In the genomic region with DNA sequence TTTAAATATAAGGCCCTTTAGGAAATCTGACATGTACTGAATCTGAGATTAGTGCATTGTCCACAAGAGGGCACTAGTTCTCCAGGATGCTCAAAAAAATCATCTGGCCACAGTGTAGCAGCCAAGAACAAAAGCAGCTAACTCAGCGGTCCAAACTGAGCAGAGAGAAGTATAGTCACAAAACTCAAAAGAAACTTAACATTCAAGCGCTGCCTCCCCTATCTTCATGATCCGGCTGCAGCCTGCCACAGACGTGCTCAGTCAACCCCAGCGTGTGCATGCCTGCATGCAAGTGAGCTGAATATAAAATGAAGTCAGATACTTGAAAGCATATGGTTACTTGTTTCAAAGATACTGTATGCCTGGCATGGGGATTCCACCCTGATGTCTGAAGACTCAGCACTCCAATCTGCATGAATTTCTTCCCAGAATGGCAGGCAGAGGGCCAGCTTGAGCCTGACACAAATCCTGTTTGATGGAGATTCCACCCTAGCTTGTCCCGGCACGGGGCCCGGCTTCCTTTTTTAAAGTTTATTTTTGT, we compare ENCODE assay signal across 8 mouse cellular contexts. TPM values are rescaled to one million over a fixed set of nuclear protein-coding genes. Genes with fewer than 3 reads are reported as not detected.
DNase-seq lines count a peak whose midpoint lies in the region; ATAC-seq and TF ChIP-seq lines count a peak whose summit lies in the region.

No protein-coding gene starts in this region.

- H3K27ac ChIP-seq in limb, embryonic 14.5 days (replicated peaks; ENCODE audit: low read depth, low read length) = no peak overlapping the region
- H3K27ac ChIP-seq in midbrain, embryonic 15.5 days = peak overlapping the region; percentile 41

- no peak for TF ChIP-seq POLR2A in limb, embryonic 14.5 days (IDR thresholded peaks at IDR 0.05; ENCODE audit: borderline replicate concordance, extremely low read depth, insufficient read depth, insufficient read length)

- 0 out of 2 replicates have a peak overlapping the region, but pooled peaks have one; percentile 6 for H3K4me2 ChIP-seq in limb, embryonic 14.5 days (replicated peaks; ENCODE audit: low read depth, low read length, severe bottlenecking)
- peak overlapping the region; percentile 45 for H3K4me2 ChIP-seq in midbrain, embryonic 15.5 days

- no peak overlapping the region for H3K4me3 ChIP-seq in limb, embryonic 14.5 days (replicated peaks; ENCODE audit: low read length)
- H3K4me3 ChIP-seq in midbrain, embryonic 15.5 days = peak overlapping the region; percentile 15; the same call in 1 of the 2 replicates

- no peak overlapping the region for H3K9ac ChIP-seq in limb, embryonic 14.5 days (ENCODE audit: low read depth, low read length, severe bottlenecking)
- H3K9ac ChIP-seq in midbrain, embryonic 15.5 days = no peak overlapping the region

- no peaks in the 10 kb centered on the region for H3K9me3 ChIP-seq in limb, embryonic 14.5 days (ENCODE audit: control insufficient read depth, low read length)
- H3K9me3 ChIP-seq in midbrain, embryonic 15.5 days = no peaks in the 10 kb centered on the region

- WGBS in limb, embryonic 14.5 days = 34% methylated on average over 8 of the region's 8 CpGs
- WGBS in midbrain, embryonic 15.5 days = 20% methylated on average over 8 of the region's 8 CpGs

- DNase-seq in CD4-positive helper T cell, adult 2 months (ENCODE audit: low read depth, low spot score) = peak; percentile 65
- DNase-seq in R1 (ENCODE audit: low read depth, low spot score) = peak; percentile 82
- DNase-seq in embryo, embryonic 11.5 days (ENCODE audit: low read depth, low spot score) = peak; percentile 75
- DNase-seq in heart, adult 9 months (ENCODE audit: low spot score in 2 of 2) = peak; percentile 43 to 76
- DNase-seq in kidney, adult 9 months = peak; percentile 82
- peak; percentile 93 for DNase-seq in limb, embryonic 14.5 days (ENCODE audit: low spot score)
- peak; percentile 54 for DNase-seq in thymus, postnatal 14 days

- H3K4me1 ChIP-seq in limb, embryonic 14.5 days (ENCODE audit: control insufficient read depth, insufficient read depth, low read length) = no peaks in the 10 kb centered on the region
- H3K4me1 ChIP-seq in midbrain, embryonic 15.5 days = peaks cover 5% of the 10 kb centered on the region; the same call in 1 of the 2 replicates

- ATAC-seq in limb, embryonic 14.5 days (ENCODE audit: low FRiP score, low read depth) = peak; percentile 82
- ATAC-seq in midbrain, embryonic 15.5 days (replicated peaks) = peak; percentile 72

- H3K36me3 ChIP-seq in limb, embryonic 14.5 days (ENCODE audit: control insufficient read depth, insufficient read depth, low read length) = no peaks in the 10 kb centered on the region
- no peaks in the 10 kb centered on the region for H3K36me3 ChIP-seq in midbrain, embryonic 15.5 days (replicated peaks)

- H3K27me3 ChIP-seq in limb, embryonic 14.5 days (ENCODE audit: control insufficient read depth, insufficient read depth, low read length) = no peaks in the 10 kb centered on the region
- H3K27me3 ChIP-seq in midbrain, embryonic 15.5 days (replicated peaks) = no peaks in the 10 kb centered on the region

RNA-seq across cellular contexts. Expression of gene Trim2, which starts 8.0 kb away (rescaled TPM):
- 17.4 and 20.5 TPM in 2 replicates for polyA plus RNA-seq in limb, embryonic 14.5 days (2012; rRNA removed)
- 28.1 and 30.6 TPM in 2 replicates for polyA plus RNA-seq in limb, embryonic 14.5 days (2014; fragmentation: Nextera tagmentation; extraction: Ambion mirVana)
- 158 and 159 TPM in 2 replicates for polyA plus RNA-seq in midbrain, embryonic 15.5 days (2015; fragmentation: Nextera tagmentation; extraction: Ambion mirVana)
